19 mouse cellular contexts compared by ENCODE assay signal in genomic region chr10:42912056-42912455, GRCm38 (mm10). TPM values are rescaled to one million over a fixed set of nuclear protein-coding genes. Genes with fewer than 3 reads are reported as not detected.
A peak's percentile ranks its signal among the peaks of the same experiment; 100 is the strongest.
DNase-seq lines count a peak whose midpoint lies in the region; ATAC-seq lines count a peak whose summit lies in the region.
"Had no signal": no experiment of that assay in that cellular context is flagged by ENCODE, and none has a peak within 500 bp of the region (broad histone marks: within the 10 kb centered on the region; RNA-seq: fewer than 3 reads in every experiment).

No protein-coding gene starts in this region.

- DNase-seq in cerebellum, postnatal 14 days: peak; percentile 22 to 29
- no peak for DNase-seq in cerebellum, adult 11-12 months
- DNase-seq in forebrain, embryonic 11.5 days (ENCODE audit: low spot score): no peak
- peak; percentile 33 for DNase-seq in testis, postnatal 10 days (ENCODE audit: low spot score)
- DNase-seq in testis, postnatal 14 days (ENCODE audit: low spot score): no peak
- no peak for DNase-seq in embryo, embryonic 9.5 days (ENCODE audit: extremely low spot score)
- DNase-seq: adrenal gland, postnatal 14 days; cerebellum, adult 2 months; gastrocnemius, postnatal 36 days; heart, adult 2 months; heart, postnatal 14 days; kidney, adult 18-20 months had no signal

- WGBS in forebrain, embryonic 15.5 days: 78% methylated on average over 10 of the region's 10 CpGs
- 91% methylated on average over 10 of the region's 10 CpGs for WGBS in forebrain, embryonic 11.5 days

- ATAC-seq in forebrain, embryonic 15.5 days (replicated peaks): no peak
- ATAC-seq in forebrain, embryonic 11.5 days (replicated peaks; ENCODE audit: low FRiP score): no peak
- ATAC-seq: intestine, embryonic 15.5 days had no signal

- H3K4me1 ChIP-seq in forebrain, embryonic 15.5 days: peaks cover 7% of the 10 kb centered on the region
- no peaks in the 10 kb centered on the region for H3K4me1 ChIP-seq in forebrain, embryonic 11.5 days (replicated peaks; ENCODE audit: control insufficient read depth, insufficient read depth, low read length)

- peak overlapping the region; percentile 6; the same call in 1 of the 2 replicates for H3K27ac ChIP-seq in forebrain, embryonic 15.5 days (replicated peaks)
- H3K27ac ChIP-seq in forebrain, embryonic 11.5 days (ENCODE audit: low read depth, low read length): no peak overlapping the region
- H3K27ac ChIP-seq: embryonic facial prominence, embryonic 12.5 days; heart, adult 2 months; heart, embryonic 15.5 days; hindbrain, embryonic 10.5 days; hindbrain, embryonic 14.5 days; intestine, embryonic 15.5 days had no signal

- H3K36me3 ChIP-seq in forebrain, embryonic 15.5 days: no peaks in the 10 kb centered on the region
- H3K36me3 ChIP-seq in forebrain, embryonic 11.5 days (ENCODE audit: control insufficient read depth, insufficient read depth, low read length): no peaks in the 10 kb centered on the region
- H3K36me3 ChIP-seq: embryonic facial prominence, embryonic 12.5 days; heart, embryonic 15.5 days; hindbrain, embryonic 10.5 days; intestine, embryonic 15.5 days had no signal

- no peak overlapping the region for H3K4me2 ChIP-seq in forebrain, embryonic 15.5 days (replicated peaks)
- H3K4me2 ChIP-seq in forebrain, embryonic 11.5 days (ENCODE audit: low read depth, low read length, severe bottlenecking): no peak overlapping the region
- H3K4me2 ChIP-seq: embryonic facial prominence, embryonic 12.5 days; heart, embryonic 11.5 days; heart, embryonic 15.5 days; hindbrain, embryonic 14.5 days; intestine, embryonic 15.5 days had no signal

- H3K9me3 ChIP-seq in forebrain, embryonic 15.5 days: no peaks in the 10 kb centered on the region
- H3K9me3 ChIP-seq in forebrain, embryonic 11.5 days (ENCODE audit: control insufficient read depth, low read length): no peaks in the 10 kb centered on the region
- H3K9me3 ChIP-seq: embryonic facial prominence, embryonic 12.5 days; heart, embryonic 15.5 days; hindbrain, embryonic 10.5 days; intestine, embryonic 15.5 days had no signal

- no peak overlapping the region for H3K4me3 ChIP-seq in forebrain, embryonic 15.5 days
- no peak overlapping the region for H3K4me3 ChIP-seq in forebrain, embryonic 11.5 days (ENCODE audit: low read depth, low read length)
- H3K4me3 ChIP-seq: embryonic facial prominence, embryonic 12.5 days; heart, adult 2 months; heart, embryonic 15.5 days; hindbrain, embryonic 10.5 days; intestine, embryonic 15.5 days had no signal

- no peak overlapping the region for H3K9ac ChIP-seq in forebrain, embryonic 15.5 days (replicated peaks)
- H3K9ac ChIP-seq in forebrain, embryonic 11.5 days (ENCODE audit: low read length): no peak overlapping the region
- H3K9ac ChIP-seq: embryonic facial prominence, embryonic 12.5 days; heart, embryonic 15.5 days; hindbrain, embryonic 14.5 days; intestine, embryonic 15.5 days had no signal

- no peaks in the 10 kb centered on the region for H3K27me3 ChIP-seq in forebrain, embryonic 15.5 days
- H3K27me3 ChIP-seq in forebrain, embryonic 11.5 days (ENCODE audit: control insufficient read depth, insufficient read depth, low read length): no peaks in the 10 kb centered on the region
- H3K27me3 ChIP-seq: embryonic facial prominence, embryonic 12.5 days; heart, embryonic 15.5 days; intestine, embryonic 15.5 days had no signal

RNA-seq across cellular contexts. Expression of gene Scml4, which starts 51.9 kb away (rescaled TPM):
- 9.2 and 9.6 TPM in 2 replicates for polyA plus RNA-seq in forebrain, embryonic 15.5 days (2015; fragmentation: Nextera tagmentation; extraction: Ambion mirVana)
- 0.83 and 1.4 TPM in 2 replicates for polyA plus RNA-seq in forebrain, embryonic 11.5 days (2014; fragmentation: Nextera tagmentation; extraction: Ambion mirVana)

Comparison
In these comparisons a context has a peak if more than half of its experiments do, and no peak if none do; other contexts are left out.
1. DNase-seq: peak in cerebellum, postnatal 14 days (2 of 2) and testis, postnatal 10 days (single experiment); none in cerebellum, adult 11-12 months (single experiment), forebrain, embryonic 11.5 days (single experiment), testis, postnatal 14 days (single experiment) and embryo, embryonic 9.5 days (single experiment).